Mouse (Mus musculus) MEL (cell line): ENCODE measurements around the gene Arl3. TPM values are rescaled to one million over a fixed set of nuclear protein-coding genes. Genes with fewer than 3 reads are reported as not detected.

Source experiments
- DNase-seq: peaks from one replicate; pipeline ENCODE4 v3.0.0; 2011; ENCODE audit warnings: low read depth, low spot score
- H3K27ac ChIP-seq: 2 replicates; pipeline ENCODE4 v1.5.1; 2012; ENCODE audit warnings: low read depth, mild to moderate bottlenecking, control low read depth, low read length, moderate library complexity; ENCODE audit not compliant: control insufficient read depth
- H3K27me3 ChIP-seq, 2 experiments: fragments of 150-350 bp in 1 of 2; sonication (generic) in 1 of 2; 2 replicates each; pipeline ENCODE4 v1.6.1; 2012; ENCODE audit warnings: low read length in 2 of 2, mild to moderate bottlenecking in 2 of 2, improper control_type of control experiment in 1 of 2, moderate library complexity in 1 of 2; ENCODE audit not compliant: insufficient read depth in 2 of 2, control insufficient read depth in 1 of 2
- H3K36me3 ChIP-seq, 2 experiments: 2 replicates each; pipeline ENCODE4 v1.6.1; 2012 to 2014; ENCODE audit warnings: low read length in 2 of 2, improper control_type of control experiment in 1 of 2, inconsistent platforms in 1 of 2, mild to moderate bottlenecking in 1 of 2; ENCODE audit not compliant: insufficient read depth in 2 of 2, control insufficient read depth in 1 of 2
- H3K4me1 ChIP-seq, 2 experiments: fragments of 150-350 bp in 1 of 2; sonication (generic) in 1 of 2; 2 replicates each; pipeline ENCODE4 v1.6.1; 2012; ENCODE audit warnings: low read length in 2 of 2, improper control_type of control experiment in 1 of 2, mild to moderate bottlenecking in 1 of 2; ENCODE audit not compliant: insufficient read depth in 2 of 2, control insufficient read depth in 1 of 2
- H3K4me3 ChIP-seq, 2 experiments: fragments of 150-350 bp in 1 of 2; sonication (generic) in 1 of 2; 2 replicates each; pipeline ENCODE4 v1.5.1; 2012; ENCODE audit warnings: low read depth in 2 of 2, low read length in 2 of 2, mild to moderate bottlenecking in 2 of 2, moderate library complexity in 2 of 2, control low read depth in 1 of 2, improper control_type of control experiment in 1 of 2; ENCODE audit not compliant: control insufficient read depth in 1 of 2, insufficient read depth in 1 of 2
- H3K79me2 ChIP-seq: 2 replicates; pipeline ENCODE4 v1.6.1; 2012; ENCODE audit warnings: mild to moderate bottlenecking, low read length, moderate library complexity; ENCODE audit not compliant: control insufficient read depth, poor library complexity, insufficient read depth
- H3K9ac ChIP-seq: 2 replicates; pipeline ENCODE4 v1.6.1; 2012; ENCODE audit warnings: low read depth, mild to moderate bottlenecking, control low read depth, low read length, moderate library complexity; ENCODE audit not compliant: control insufficient read depth, poor library complexity, severe bottlenecking
- H3K9me3 ChIP-seq: fragments of 150-350 bp; sonication (generic); replicated peaks from 2 replicates; pipeline ENCODE4 v1.6.1; 2012; ENCODE audit warnings: mild to moderate bottlenecking, low read length, improper control_type of control experiment, moderate library complexity; ENCODE audit not compliant: insufficient read depth
- BHLHE40 ChIP-seq: IDR thresholded peaks from 2 replicates; pipeline ENCODE4 v1.6.1; 2012; ENCODE audit warnings: low read depth, mild to moderate bottlenecking, inconsistent platforms, low read length, improper control_type of control experiment, borderline replicate concordance
- CHD2 ChIP-seq: IDR thresholded peaks from 2 replicates; pipeline ENCODE4 v1.6.1; 2011; ENCODE audit warnings: low read length, improper control_type of control experiment
- CTCF ChIP-seq, 3 experiments: IDR thresholded peaks in 2 of 3; conservative IDR thresholded peaks in 1 of 3; 2 replicates each; pipeline ENCODE4 v1.5.1; 2011 to 2012; ENCODE audit warnings: low read length in 3 of 3, low read depth in 2 of 3, mild to moderate bottlenecking in 2 of 3, improper control_type of control experiment in 1 of 3, inconsistent platforms in 1 of 3, mixed read lengths in 1 of 3, moderate library complexity in 1 of 3; ENCODE audit not compliant: control insufficient read depth in 1 of 3, insufficient read depth in 1 of 3, poor library complexity in 1 of 3, severe bottlenecking in 1 of 3
- E2F4 ChIP-seq: IDR thresholded peaks from 2 replicates; pipeline ENCODE4 v1.6.1; 2011; ENCODE audit warnings: low read depth, low read length, improper control_type of control experiment, borderline replicate concordance
- GABPA ChIP-seq: IDR thresholded peaks from 2 replicates; pipeline ENCODE4 v1.6.1; 2012; ENCODE audit warnings: low read depth, mild to moderate bottlenecking, inconsistent platforms, low read length, improper control_type of control experiment, moderate library complexity
- GATA1 ChIP-seq: IDR thresholded peaks from 2 replicates; pipeline ENCODE4 v1.6.1; 2011; ENCODE audit warnings: low read depth, low read length, improper control_type of control experiment
- KAT2A ChIP-seq: conservative IDR thresholded peaks from 2 replicates; pipeline ENCODE4 v1.6.1; 2012; ENCODE audit warnings: low read depth, low read length, improper control_type of control experiment, inconsistent platforms
- MAFK ChIP-seq: IDR thresholded peaks from 2 replicates; pipeline ENCODE4 v1.6.1; 2011; ENCODE audit warnings: low read depth, mild to moderate bottlenecking, low read length, improper control_type of control experiment, borderline replicate concordance
- MYB ChIP-seq: IDR thresholded peaks from 2 replicates; pipeline ENCODE4 v1.6.1; 2011; ENCODE audit warnings: mild to moderate bottlenecking, low read depth, low read length, improper control_type of control experiment
- NELFE ChIP-seq: IDR thresholded peaks from 2 replicates; pipeline ENCODE4 v1.6.1; 2011; ENCODE audit warnings: low read depth, low read length, improper control_type of control experiment
- RAD21 ChIP-seq: IDR thresholded peaks from 2 replicates; pipeline ENCODE4 v1.6.1; 2011; ENCODE audit warnings: mild to moderate bottlenecking, low read depth, low read length, improper control_type of control experiment
- TBP ChIP-seq: IDR thresholded peaks from 2 replicates; pipeline ENCODE4 v1.8.0; 2011; ENCODE audit warnings: low read depth, low read length, improper control_type of control experiment
- ZNF384 ChIP-seq: IDR thresholded peaks from 2 replicates; pipeline ENCODE4 v1.6.1; 2012; ENCODE audit warnings: low read depth, mild to moderate bottlenecking, inconsistent platforms, low read length, improper control_type of control experiment
- polyA plus RNA-seq, 2 experiments: library from polyadenylated mRNA; stranded (reverse) in 1 of 2; unstranded in 1 of 2; fragments of >175 nt in 1 of 2; fragments of >200 nt in 1 of 2; gene quantifications; 2 replicates each; pipeline versions ENCODE4 v1.2.1 to v1.2.4; 2012; ENCODE audit warnings: low replicate concordance in 2 of 2, low read depth in 1 of 2; ENCODE audit not compliant: insufficient read length in 2 of 2, insufficient read depth in 1 of 2, missing spikeins in 1 of 2
- total RNA-seq: library from RNA; depleted of rRNA; stranded (reverse); fragments of 300-350 nt; gene quantifications from 2 replicates; pipeline ENCODE4 v1.2.3, GENCODE M21; 2012

Arl3 gene
- total and polyA plus RNA-seq, 3 experiments = 62.4 to 123 TPM; not detected in 1

- no peaks in the 10 kb centered on the region for H3K27me3 ChIP-seq
- no peaks in the 10 kb centered on the region for H3K9me3 ChIP-seq
- no peak for TF ChIP-seq ZNF384
- TF ChIP-seq CTCF (IDR thresholded peaks at IDR 0.05 in 2 of 3, conservative IDR thresholded peaks at IDR 0.05 in 1 of 3; ENCODE audit: control insufficient read depth in 1 of 3, insufficient read depth in 1 of 3, low read depth in 2 of 3, low read length in 3 of 3, poor library complexity in 1 of 3, severe bottlenecking in 1 of 3) = no peak
- no peak overlapping the region for H3K4me3 ChIP-seq
- H3K27ac ChIP-seq = no peak overlapping the region
- DNase-seq = no peak
- H3K9ac ChIP-seq = no peak overlapping the region
- H3K4me1 ChIP-seq = no peaks in the 10 kb centered on the region
- no peaks in the 10 kb centered on the region for H3K79me2 ChIP-seq
- no peaks in the 10 kb centered on the region; a peak in 1 of 4 replicates for H3K36me3 ChIP-seq
These were observed 88.5 kb downstream of the Arl3 start for GRCm38 (mm10) chr19:46484518-46484917.

- H3K27ac ChIP-seq = no peak overlapping the region
- no peak overlapping the region for H3K4me3 ChIP-seq
- TF ChIP-seq MYB (no peak), GATA1 (no peak), TBP (no peak), BHLHE40 (no peak), GABPA (no peak), RAD21 (no peak), NELFE (no peak), MAFK (no peak), E2F4 (no peak), KAT2A (no peak)
- H3K4me1 ChIP-seq = peaks cover 0 to 7% of the 10 kb centered on the region in 2 experiments; a peak in 2 of 4 replicates
- H3K9me3 ChIP-seq = no peaks in the 10 kb centered on the region
- H3K9ac ChIP-seq = no peak overlapping the region
- no peaks in the 10 kb centered on the region for H3K27me3 ChIP-seq
- no peaks in the 10 kb centered on the region for H3K79me2 ChIP-seq
- H3K36me3 ChIP-seq = peaks cover 0 to 6% of the 10 kb centered on the region in 2 experiments; a peak in 3 of 4 replicates
- no peak for DNase-seq
These were observed 89.2 kb downstream of the Arl3 start for GRCm38 (mm10) chr19:46483701-46484328.

DNA sequence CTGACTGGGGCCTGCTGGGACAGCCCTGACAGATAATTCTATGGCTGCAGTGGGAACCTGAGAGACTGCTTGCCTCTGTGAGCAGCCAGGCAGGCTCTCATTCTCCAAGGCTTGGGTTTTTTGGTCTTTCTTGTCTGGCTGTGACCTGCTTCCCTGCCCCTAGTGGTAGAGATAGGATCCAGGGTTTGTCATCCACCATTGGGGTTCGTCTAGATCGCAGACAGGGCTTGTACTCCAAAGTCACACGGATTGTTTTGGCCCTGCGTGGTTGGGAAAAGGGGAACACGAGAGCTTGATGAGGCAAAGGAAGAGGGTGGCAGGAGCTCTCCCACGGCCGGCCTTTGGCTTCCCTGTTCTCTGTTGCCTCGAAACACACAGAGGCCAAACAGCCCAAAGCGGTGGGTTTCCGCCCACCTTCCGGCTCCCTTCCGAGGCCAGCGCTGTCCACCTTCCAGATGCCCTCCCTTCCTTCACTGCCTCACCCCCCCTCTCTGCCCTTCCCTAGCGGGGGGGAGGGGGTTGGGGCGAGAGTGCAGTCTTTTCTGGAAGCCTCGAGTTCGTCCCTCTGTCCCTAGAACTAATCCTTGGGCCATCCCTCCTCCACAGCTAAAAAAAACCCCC is 90.0 kb downstream of the Arl3 start:
- DNase-seq = no peak
- Histone ChIP-seq H3K36me3 (peaks cover 0 to 13% of the 10 kb centered on the region in 2 experiments; a peak in 3 of 4 replicates), H3K4me3 (no peak overlapping the region), H3K9ac (no peak overlapping the region), H3K9me3 (no peaks in the 10 kb centered on the region), H3K4me1 (peaks cover 0 to 15% of the 10 kb centered on the region in 2 experiments; a peak in 3 of 4 replicates), H3K79me2 (no peaks in the 10 kb centered on the region), H3K27ac (no peak overlapping the region), H3K27me3 (no peaks in the 10 kb centered on the region)
- no peak for TF ChIP-seq CHD2
- peak in 2 of 3 experiments; percentile 27 to 46; a peak in 4 of 6 replicates for TF ChIP-seq CTCF (IDR thresholded peaks at IDR 0.05 in 2 of 3, conservative IDR thresholded peaks at IDR 0.05 in 1 of 3; ENCODE audit: control insufficient read depth in 1 of 3, insufficient read depth in 1 of 3, low read depth in 2 of 3, low read length in 3 of 3, poor library complexity in 1 of 3, severe bottlenecking in 1 of 3)
